Mouse (Mus musculus) thymus, postnatal 10 days (tissue): Measurements from ENCODE around the gene Csrnp3.

Experiments used
- DNase-seq, 2 experiments: peaks; one replicate each; pipeline ENCODE4 v3.0.0; 2021; ENCODE audit warnings: low spot score in 2 of 2

The Csrnp3 gene

DNA sequence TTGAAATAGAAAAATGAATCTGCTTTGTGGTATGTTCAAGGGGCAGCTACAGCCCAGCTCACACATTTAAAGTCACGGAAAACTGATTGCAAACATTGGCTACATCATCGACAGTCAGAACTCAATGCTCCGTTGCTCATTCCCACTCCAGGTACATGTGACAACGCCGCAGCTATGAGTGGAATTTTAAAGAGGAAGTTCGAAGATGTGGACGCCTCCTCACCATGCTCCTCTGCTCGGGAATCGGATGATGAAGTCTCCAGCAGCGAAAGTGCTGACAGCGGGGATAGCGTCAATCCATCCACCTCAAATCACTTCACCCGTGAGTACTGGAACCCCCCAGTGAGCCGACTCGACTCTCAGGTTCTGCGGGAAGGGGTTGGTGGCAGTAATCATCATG lies 103.2 kb downstream of the Csrnp3 start:
- no peak for DNase-seq

DNA sequence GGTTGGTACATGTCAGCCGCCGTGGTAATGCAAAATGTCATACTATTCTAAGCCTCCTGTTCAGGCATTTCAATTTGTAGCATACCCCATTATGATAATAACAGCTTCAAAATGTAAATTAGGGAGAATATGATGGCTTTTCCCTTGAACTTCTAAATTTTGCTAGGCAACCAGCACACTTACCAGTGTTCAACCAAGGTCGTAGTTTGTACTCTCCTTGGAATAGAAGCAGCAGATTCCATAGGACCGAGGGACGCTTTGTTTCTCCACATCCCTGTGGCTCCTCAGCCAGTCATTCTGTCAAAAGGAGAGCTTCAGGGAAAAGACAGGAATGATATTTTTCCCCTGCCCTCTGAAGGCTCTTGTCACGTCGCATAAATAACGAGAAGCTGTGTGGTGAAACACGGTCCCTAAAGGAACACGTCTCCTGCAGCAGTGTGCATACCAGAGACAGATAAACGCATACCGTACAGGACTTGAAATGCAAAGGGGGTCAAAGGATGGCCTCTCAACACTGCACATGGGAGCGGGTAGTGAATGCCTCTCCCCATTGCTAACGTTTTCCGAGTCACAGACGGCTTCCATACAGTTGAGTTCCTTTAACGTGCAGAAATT lies 108.3 kb downstream of the Csrnp3 start:
- no peak for DNase-seq

DNA sequence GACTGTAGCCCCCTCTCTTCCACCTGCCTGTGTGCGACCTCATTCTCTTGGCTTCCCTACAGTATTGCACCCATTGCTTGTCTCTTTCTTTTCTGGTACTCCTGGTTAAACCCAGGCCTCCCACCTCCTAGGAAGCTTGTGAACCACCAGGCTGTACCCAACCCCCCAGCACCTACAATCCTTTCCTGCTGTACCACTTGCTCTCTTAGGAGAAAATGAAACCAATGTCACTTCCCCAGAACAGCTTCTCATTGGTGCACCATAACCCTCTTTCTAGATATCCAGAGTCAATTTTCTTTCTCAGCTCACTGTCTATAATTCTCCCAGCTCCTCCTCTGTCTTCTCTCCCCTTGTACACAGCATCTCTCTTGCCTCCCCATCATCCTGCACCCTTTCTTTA lies 110.2 kb downstream of the Csrnp3 start:
- no peak for DNase-seq

DNA sequence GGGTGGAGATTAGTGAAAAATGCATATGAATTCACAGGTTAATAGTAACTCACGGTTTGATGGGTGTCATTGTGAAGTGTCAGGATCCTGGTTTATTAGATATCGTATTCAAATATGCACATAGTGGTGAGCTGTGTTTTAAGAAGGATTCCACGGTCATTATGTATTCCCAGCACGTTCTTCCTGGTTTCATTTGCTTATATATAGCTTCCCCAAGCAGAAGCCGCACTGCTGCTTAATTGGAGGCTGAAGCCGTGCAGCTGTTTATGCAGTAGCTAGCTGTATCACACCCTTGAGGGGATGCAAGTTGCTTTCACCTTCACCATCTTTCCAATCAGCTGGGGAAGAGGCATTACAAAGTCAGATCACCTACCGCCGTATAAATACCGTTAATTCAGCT lies 111.2 kb downstream of the Csrnp3 start:
- no peak for DNase-seq

DNA sequence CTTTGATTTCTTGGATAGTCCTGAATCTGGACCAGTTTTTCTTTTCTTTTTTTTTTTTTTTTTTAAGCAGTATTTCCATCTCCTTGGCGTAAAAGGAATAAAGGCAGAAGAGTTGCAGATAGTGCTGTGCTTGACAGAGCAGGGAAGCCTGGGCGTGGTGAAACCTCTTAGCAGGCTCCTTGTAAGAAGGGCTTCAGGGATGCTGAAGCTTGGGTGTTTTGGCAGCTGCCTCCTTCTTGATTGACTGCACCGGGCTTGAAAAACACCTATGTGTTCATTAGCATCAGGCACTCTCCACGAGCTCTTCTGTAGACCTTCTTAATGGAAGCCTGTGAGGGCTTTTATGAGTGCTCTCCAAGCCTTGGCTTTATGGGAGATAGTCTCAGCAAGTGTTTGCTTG lies 117.9 kb downstream of the Csrnp3 start:
- DNase-seq = no peak

DNA sequence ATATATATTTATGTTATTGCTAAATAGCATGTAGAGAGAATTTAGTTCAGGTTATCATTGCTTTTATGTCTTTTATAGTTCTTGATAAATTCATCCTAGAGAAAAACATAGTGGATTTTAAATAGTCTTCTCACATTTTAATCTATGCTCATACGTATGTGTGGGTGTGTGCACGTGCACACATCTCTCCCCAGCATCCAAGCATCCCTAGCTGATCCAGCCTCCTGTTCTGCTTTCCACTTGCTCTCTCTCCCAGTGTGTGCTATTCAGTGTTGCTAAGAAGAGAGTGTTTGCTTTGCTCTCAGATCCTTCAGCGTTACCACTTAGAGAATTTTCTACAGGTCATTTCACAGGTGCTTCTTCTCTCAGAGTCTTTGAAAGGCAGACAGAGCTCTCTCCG lies 123.2 kb downstream of the Csrnp3 start:
- DNase-seq = no peak

DNA sequence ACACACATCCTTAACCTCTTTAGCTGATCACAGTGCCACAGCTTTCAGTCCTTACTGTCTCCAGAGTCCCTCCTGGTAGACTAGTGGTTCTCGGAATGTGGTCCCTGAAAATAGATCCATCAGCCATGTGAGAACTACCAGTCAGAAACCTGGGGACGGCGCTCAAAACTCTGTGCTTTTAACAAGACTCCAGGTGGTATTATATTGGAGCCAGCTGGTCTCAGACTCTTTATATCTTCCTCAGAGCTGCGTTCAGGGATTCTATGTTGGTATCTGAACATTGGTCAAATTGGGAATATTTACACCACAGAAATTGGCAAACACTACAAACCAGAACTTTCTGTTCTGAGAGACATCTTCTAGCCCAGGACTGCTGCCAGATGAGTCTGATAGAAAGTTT lies 128.3 kb downstream of the Csrnp3 start:
- DNase-seq = no peak

DNA sequence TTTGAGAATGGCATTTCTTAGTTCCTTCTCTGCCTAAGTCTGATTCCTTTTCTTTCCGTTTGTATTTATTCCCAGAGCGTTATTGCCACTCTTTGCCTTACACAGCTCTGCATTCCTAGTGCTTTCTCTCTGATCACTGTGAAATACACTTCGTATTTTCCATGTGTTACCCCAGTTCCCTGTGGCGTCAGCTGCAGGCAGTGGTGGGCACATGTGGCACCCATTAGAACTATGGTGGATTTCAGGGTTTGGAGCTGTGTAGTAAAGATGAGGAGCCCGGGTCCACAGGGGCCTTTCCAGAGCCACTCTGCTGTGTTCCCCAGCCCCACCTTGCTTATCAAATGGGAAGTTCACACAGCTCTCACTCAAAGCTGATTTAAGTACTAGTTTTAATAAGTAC lies 129.8 kb downstream of the Csrnp3 start:
- no peak for DNase-seq

DNA sequence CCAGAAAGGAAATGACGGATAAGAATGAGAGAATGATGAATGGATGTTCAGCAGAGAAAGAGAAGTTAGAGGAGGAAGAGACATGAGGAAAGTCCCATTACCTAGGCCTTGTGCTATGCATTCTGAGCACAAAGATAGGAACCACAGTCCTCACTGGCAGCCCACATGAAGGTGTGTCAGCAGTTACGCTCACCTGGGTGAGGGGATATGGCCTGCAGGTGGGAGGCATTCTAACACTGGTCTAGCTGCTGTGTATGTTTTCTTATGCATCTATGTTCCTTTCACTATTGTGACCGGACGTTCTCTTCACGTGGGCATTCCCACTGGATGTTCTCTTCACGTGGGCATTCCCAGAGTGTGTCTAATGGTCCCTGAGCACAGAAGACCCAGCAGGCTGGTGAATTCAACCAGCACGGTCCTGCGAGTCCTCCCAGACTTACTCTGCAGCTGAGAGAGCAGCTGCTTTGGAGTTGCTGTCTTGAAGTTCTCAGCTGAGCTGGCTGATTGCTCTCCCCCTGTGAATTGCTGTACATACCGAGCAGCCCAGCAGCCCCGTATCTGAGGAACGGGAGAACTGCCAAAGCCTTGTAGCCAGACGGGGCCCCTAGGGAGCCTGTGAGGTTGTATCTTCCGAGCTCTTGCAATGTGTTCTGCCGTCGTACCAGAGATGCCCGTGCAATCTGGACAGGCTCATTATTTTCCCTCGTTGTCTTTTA lies 133.9 kb downstream of the Csrnp3 start:
- no peak for DNase-seq

DNA sequence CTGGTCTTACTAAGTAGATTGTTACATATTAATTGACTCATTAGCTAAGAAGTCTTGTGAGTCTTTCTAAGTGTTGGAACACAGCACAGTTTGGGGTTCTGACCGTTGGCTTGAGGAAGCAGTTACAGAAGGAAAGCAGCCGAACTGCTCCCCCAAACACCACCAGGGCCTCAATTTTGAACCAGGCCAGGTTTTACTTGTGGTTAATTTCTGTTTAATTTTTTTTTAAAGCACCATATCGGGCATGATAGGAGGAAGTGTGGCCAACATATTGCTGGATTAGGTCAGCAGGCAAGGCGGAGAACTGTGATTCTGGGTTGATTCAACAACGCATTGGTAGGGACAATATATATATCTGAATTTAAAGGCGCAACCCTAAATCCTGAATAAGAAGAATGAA lies 135.9 kb downstream of the Csrnp3 start:
- DNase-seq = no peak

DNA sequence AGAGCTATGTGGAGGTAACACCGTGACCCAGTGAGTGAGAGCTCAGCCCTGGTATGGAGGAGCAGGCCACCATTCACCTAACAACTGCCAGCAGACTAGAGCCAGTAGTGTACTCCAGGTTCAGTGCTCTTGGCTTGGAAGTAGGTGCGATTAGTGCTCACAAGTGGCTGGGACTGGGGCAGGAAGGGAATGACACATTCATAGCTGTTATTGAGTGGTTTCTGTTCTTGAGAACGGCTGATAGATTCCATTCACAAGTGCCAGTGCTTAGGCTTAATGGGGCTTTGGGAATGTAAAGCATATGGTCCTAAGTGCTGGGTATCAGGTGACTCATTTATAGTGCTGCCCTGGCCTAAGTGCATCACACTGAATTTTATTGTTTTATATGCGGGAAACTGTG lies 136.4 kb downstream of the Csrnp3 start:
- no peak for DNase-seq

DNA sequence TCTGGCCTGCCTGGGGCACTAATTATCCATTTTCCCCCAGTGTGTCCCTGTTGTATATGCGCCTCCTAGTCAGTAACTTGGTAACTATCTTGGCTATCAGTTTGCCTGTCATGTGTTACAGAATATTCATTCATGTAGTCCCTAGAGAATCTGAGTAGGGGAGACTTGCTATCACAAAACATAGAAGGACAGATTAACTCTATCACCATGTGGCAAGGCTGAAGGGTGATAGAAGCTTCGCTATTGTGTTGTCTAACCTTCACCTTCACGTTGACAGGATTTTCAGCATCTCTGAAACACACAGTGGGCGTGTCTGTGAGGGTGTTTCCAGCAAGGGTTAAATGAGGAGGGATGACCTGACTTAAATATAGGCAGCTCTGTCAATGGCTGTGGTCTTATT lies 140.1 kb downstream of the Csrnp3 start:
- no peak for DNase-seq

DNA sequence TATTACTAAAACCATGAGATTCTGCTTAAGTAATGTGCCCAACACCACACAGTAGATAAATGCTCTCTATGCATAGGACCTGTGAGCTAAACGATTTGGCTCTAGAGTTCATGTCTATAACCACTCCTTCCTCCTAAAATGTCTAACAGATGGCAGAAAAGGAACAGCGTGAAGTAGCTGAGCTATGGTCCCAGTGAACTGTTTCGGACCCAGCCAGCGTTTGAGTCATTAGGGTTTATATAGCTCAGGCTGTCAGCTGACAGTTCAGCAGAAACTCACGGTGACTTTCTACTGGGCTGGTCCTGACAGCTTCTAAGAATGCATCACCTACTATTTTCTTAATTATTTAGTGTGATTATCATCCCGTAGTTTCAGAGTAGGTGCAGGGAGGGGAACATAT lies 141.5 kb downstream of the Csrnp3 start:
- no peak for DNase-seq

DNA sequence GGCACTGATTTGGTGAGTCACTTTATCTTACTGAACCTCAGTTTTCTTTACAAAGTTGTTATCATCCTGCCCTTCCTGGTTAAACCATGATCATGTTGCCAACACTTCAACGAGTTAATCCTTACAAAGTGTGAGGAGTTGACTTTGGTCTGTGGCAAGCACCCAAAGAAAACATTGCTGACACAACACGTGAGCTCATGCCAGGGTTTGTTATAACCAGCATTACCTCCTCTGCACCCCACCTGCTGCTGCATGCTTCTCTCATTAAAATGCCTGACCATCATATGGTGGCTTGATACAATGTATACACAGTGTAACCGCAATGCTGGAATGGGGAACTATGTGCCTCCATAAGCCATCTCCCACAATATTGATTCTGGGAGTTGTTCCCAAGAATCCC lies 142.0 kb downstream of the Csrnp3 start:
- no peak for DNase-seq

DNA sequence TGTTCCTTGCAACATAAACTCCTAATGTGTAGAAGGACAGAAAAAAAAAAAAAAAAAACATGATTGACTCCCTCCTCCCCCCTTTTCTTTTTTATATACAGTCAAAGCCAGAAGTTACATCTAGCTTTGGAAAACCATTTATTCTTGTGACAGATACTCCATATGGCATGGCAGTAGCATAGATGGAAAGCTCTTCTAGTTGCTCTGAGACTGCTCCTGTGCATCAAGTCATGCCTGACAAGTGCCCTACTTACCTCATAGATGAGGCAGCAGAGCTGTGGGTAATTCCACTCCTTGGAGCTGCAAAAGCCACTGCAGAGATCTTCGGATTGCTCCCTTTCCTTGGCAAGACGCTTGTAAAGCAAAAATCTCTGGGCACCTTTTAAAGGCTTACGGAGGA lies 143.2 kb downstream of the Csrnp3 start:
- no peak for DNase-seq

DNA sequence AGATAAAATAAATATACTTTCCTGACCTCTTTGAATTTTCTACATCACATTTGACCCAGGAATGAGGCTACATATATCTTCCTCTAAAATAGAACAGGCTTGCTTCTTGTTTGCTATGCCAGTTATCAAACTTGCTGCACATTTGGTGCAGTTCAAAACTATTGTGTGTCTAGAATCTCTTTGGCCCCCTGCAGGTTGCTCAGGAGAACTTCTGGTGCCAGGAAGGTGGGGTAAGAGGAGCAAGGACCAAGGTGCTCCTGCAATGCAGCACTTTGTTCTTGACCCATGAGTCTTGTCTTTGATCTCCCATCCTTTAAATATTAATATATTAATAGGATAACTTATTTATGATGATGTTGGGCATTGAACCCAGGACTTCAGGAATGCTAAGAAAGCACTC lies 144.5 kb downstream of the Csrnp3 start:
- DNase-seq = no peak

DNA sequence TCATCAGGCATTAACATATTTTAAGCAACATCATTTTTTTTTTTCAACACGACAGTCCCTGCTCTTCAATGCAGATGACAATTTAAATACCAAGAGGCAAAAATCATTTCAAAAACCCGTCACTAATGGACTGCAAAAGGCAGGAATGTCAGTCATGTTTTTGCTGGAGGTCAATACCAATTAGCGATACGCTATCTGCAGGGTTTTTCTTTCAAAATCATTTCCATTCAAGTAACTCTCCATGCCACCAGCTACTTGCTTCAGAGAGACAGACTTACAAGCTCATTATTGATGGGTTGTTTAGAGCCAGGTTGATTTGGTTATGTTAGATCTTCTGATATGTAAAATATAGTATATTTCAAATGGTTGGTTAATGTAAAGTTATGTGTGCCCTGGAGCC lies 145.2 kb downstream of the Csrnp3 start:
- DNase-seq = no peak

DNA sequence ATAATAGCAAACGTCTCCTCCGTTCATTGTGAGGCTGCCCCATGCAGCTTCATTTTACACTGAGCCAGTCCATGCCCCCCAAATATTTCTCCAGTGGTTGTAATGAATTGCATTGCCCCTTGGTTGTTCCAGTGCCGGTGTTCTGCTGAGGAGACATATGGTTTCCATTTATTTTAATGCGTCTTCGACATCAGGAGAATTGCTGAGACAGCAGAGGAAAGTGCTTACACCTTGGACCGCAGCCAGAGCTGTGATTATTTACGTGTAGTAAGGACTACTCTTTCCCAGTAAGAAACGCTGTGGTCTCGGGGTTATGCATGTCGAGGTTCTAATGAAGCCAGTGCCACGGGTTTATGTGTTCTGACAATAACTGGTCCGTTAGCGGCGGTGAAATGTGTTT lies 147.8 kb downstream of the Csrnp3 start:
- no peak for DNase-seq

DNA sequence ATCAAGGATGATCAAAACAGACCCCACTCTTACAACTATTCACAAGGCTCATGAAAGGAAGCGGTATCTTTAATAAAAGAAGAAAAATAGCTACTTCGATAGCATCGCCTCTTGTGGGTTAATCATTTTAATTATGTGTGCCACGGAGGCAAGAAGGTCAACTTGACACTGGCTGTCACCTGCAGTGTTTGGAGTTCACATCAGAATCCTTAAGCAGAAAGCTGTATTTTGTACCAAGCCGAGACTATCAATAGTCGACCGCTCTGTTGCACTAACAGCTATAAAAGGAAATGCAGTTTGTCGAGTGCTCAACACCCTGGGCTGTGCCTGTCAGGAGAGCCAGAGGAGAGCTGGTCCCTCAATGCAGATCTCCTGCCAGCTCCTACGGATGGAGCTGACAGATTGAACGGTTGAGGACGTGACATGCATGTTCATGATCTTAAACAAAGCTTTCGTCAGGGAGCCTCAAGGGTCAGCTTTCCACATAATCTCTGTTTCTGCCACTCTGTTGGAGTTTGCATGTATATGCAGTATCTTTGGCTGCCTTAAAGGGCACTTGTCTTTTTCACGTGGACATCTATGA lies 149.4 kb downstream of the Csrnp3 start:
- DNase-seq = no peak

DNA sequence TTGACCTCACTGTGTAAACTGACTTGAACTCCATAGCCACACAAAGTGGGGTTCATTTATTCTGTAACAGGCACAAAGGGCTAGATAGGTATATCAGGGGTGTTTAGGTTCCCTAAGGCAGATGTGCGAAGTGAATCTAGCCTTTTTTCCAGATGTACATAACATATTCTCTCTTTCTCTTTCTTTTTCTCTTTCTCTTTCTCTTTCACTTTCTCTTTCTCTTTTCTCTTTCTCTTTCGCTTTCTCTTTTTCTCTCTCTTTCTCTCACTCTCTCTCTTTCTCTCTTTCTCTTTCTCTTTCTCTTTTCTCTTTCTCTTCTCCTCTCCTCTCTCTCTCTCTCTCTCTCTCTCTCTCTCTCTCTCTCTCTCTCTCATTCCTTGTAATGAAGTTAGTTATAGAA lies 153.2 kb downstream of the Csrnp3 start:
- DNase-seq = no peak

DNA sequence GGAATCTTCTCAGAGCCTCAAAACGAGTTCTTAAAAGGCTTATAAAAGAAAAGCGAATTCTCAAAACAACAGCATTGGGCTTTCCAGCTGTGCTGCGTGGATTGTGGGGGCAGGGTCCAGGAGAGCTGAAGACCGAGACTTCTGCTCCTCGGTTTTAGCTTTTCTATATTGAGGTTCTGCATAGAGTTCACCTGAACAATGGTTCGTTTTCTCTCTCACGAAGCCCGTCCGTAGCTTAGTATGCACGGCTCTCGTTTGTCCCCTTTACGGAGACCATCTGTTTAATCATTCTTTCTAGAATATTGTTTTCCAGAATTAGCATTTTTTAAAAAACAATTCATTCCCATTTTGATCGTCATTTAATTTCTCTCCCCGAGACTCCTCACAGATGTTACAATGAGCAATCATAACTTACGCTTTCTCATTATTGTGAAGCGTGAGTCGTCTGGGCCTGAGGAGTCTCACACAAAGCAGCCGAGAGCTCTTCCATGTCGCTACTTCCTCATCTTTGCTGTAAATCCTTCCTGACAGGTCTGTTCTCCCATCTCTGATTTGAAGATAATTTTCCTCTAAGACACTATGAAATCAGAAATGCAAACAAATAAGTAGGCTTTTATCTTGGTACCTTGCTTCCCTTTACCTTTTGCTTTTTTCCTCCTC lies 163.6 kb downstream of the Csrnp3 start:
- no peak for DNase-seq

DNA sequence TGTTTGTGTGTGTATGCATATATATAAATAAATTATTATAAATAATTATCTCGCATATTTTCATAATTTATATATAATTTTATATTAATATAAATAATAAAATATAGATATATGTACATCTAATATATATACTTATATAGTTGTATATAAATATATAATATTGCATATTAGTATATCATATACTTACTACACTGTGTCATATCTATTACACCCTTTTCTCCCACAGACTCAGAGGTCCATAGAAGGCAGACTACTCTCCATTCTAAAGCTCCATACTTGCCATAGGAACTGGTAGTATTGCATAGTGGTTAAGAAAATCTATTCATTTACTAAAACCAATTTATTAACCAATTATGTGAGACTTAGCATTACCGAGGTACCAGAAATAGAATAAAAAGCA lies 164.1 kb downstream of the Csrnp3 start:
- DNase-seq = no peak

DNA sequence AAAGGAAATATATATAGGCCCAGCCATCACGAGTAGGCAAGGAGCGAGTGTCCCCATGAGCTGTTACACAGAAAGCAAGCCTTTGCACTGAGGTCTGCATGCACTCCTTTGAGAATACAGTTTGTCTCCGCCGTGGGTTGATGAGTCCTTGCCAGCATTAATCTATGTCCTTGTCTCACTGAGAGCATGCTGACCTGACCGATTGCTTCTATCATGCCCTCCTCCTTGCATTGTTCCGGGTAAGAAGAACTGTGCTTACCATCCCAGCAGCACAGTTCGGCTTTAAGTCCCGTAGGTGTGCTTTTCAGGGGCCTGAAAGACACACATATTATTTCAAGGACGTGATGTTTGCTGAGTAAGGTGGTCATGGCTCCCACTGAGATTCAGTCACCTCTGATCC lies 173.1 kb downstream of the Csrnp3 start:
- DNase-seq = no peak
